Comparison of ENCODE assay signal across 11 mouse cellular contexts in genomic region chr4:155133188-155133587, GRCm38 (mm10). TPM values are rescaled to one million over a fixed set of nuclear protein-coding genes. Genes with fewer than 3 reads are reported as not detected.
A peak's percentile ranks its signal among the peaks of the same experiment; 100 is the strongest.
DNase-seq lines count a peak whose midpoint lies in the region; ATAC-seq and TF ChIP-seq lines count a peak whose summit lies in the region.
"Had no signal": no experiment of that assay in that cellular context is flagged by ENCODE, and none has a peak within 500 bp of the region (broad histone marks: within the 10 kb centered on the region; RNA-seq: fewer than 3 reads in every experiment).

No protein-coding gene starts in this region.

- no peaks in the 10 kb centered on the region for H3K36me3 ChIP-seq in kidney, embryonic 15.5 days
- no peaks in the 10 kb centered on the region for H3K36me3 ChIP-seq in limb, embryonic 15.5 days
- H3K36me3 ChIP-seq: hindbrain, embryonic 15.5 days; neural tube, embryonic 12.5 days had no signal

- no peak for TF ChIP-seq CTCF in embryonic fibroblast, embryonic 13.5 days (IDR thresholded peaks at IDR 0.05; ENCODE audit: borderline replicate concordance, insufficient read depth, low read length)

- peak overlapping the region; percentile 72 for H3K27ac ChIP-seq in kidney, embryonic 15.5 days
- H3K27ac ChIP-seq in embryonic fibroblast, embryonic 13.5 days (ENCODE audit: insufficient read depth, low read length), result peak overlapping the region; percentile 96
- peak overlapping the region; percentile 91 for H3K27ac ChIP-seq in limb, embryonic 15.5 days
- H3K27ac ChIP-seq: neural tube, embryonic 12.5 days had no signal

- no peak for ATAC-seq in kidney, embryonic 15.5 days (replicated peaks; ENCODE audit: low FRiP score)
- ATAC-seq in common myeloid progenitor, adult 5-6 weeks (replicated peaks; ENCODE audit: low read depth, poor library complexity, severe bottlenecking), result peak; percentile 22; the same call in 1 of the 2 replicates
- ATAC-seq in limb, embryonic 15.5 days (ENCODE audit: insufficient number of reproducible peaks, low FRiP score, low TSS enrichment, low read depth), result no peak
- ATAC-seq in inflammation-experienced regulatory T-cells, adult 6 months, result no peak
- ATAC-seq: liver, postnatal 0 days had no signal

- H3K4me3 ChIP-seq in kidney, embryonic 15.5 days (replicated peaks), result no peak overlapping the region
- H3K4me3 ChIP-seq in embryonic fibroblast, embryonic 13.5 days (ENCODE audit: insufficient read depth, low read length), result no peak overlapping the region
- no peak overlapping the region for H3K4me3 ChIP-seq in limb, embryonic 15.5 days
- H3K4me3 ChIP-seq: hindbrain, embryonic 15.5 days; neural tube, embryonic 12.5 days had no signal

- peaks cover 47% of the 10 kb centered on the region for H3K4me1 ChIP-seq in kidney, embryonic 15.5 days
- peaks cover 31% of the 10 kb centered on the region for H3K4me1 ChIP-seq in embryonic fibroblast, embryonic 13.5 days (ENCODE audit: control insufficient read depth, insufficient read depth, low read length)
- peaks cover 90% of the 10 kb centered on the region for H3K4me1 ChIP-seq in limb, embryonic 15.5 days

- H3K27me3 ChIP-seq in kidney, embryonic 15.5 days, result no peaks in the 10 kb centered on the region
- no peaks in the 10 kb centered on the region for H3K27me3 ChIP-seq in limb, embryonic 15.5 days
- H3K27me3 ChIP-seq: hindbrain, embryonic 15.5 days; neural tube, embryonic 12.5 days had no signal

- no peak for DNase-seq in kidney, postnatal 25 days
- no peak for DNase-seq in cerebellum, postnatal 14 days
- DNase-seq: cerebellum, adult 2 months; liver, postnatal 0 days had no signal

- 57% methylated on average over 3 of the region's 3 CpGs for WGBS in kidney, embryonic 15.5 days
- 53% methylated on average over 3 of the region's 3 CpGs for WGBS in limb, embryonic 15.5 days

- no peaks in the 10 kb centered on the region for H3K9me3 ChIP-seq in kidney, embryonic 15.5 days (replicated peaks)
- no peaks in the 10 kb centered on the region for H3K9me3 ChIP-seq in limb, embryonic 15.5 days
- H3K9me3 ChIP-seq: hindbrain, embryonic 15.5 days; neural tube, embryonic 12.5 days had no signal

- no peak for TF ChIP-seq POLR2A in embryonic fibroblast, embryonic 13.5 days (IDR thresholded peaks at IDR 0.05; ENCODE audit: low read depth, low read length)

- H3K9ac ChIP-seq in kidney, embryonic 15.5 days, result no peak overlapping the region
- H3K9ac ChIP-seq in limb, embryonic 15.5 days, result no peak overlapping the region
- H3K9ac ChIP-seq: hindbrain, embryonic 15.5 days; liver, postnatal 0 days; neural tube, embryonic 12.5 days had no signal

- H3K4me2 ChIP-seq in kidney, embryonic 15.5 days, result no peak overlapping the region; the same call in 1 of the 2 replicates
- no peak overlapping the region for H3K4me2 ChIP-seq in limb, embryonic 15.5 days
- H3K4me2 ChIP-seq: hindbrain, embryonic 15.5 days had no signal

RNA-seq across cellular contexts. Expression of gene Morn1, which starts 46.8 kb away (rescaled TPM):
- polyA plus RNA-seq in kidney, embryonic 15.5 days (2015; fragmentation: Nextera tagmentation; extraction: Ambion mirVana), result 5.1 and 5.3 TPM in 2 replicates
- 2.6 and 10.3 TPM in 2 replicates for total RNA-seq in common myeloid progenitor, adult 5-6 weeks (2017)
- 3.9 and 5.0 TPM in 2 replicates for polyA plus RNA-seq in embryonic fibroblast, embryonic 13.5 days (2011; ENCODE audit: insufficient read length, low read depth, missing spikeins)
- 5.0 and 6.2 TPM in 2 replicates for polyA plus RNA-seq in limb, embryonic 15.5 days (2015; fragmentation: Nextera tagmentation; extraction: Ambion mirVana)
- 1 to 10 TPM in 2 of 3 experiments, under 1 TPM in 1; 0.79 to 2.1 (median 1.7) TPM for polyA plus RNA-seq in inflammation-experienced regulatory T-cells, adult 6 months (2017; shearing (Covaris generic))

RNA-seq across cellular contexts. Expression of gene Rer1, which starts 47.0 kb away (rescaled TPM):
- polyA plus RNA-seq in kidney, embryonic 15.5 days (2015; fragmentation: Nextera tagmentation; extraction: Ambion mirVana), result 152 and 165 TPM in 2 replicates
- total RNA-seq in common myeloid progenitor, adult 5-6 weeks (2017), result 124 and 128 TPM in 2 replicates
- polyA plus RNA-seq in embryonic fibroblast, embryonic 13.5 days (2011; ENCODE audit: insufficient read length, low read depth, missing spikeins), result 148 and 162 TPM in 2 replicates
- polyA plus RNA-seq in limb, embryonic 15.5 days (2015; fragmentation: Nextera tagmentation; extraction: Ambion mirVana), result 170 and 176 TPM in 2 replicates
- polyA plus RNA-seq in inflammation-experienced regulatory T-cells, adult 6 months (2017; shearing (Covaris generic)), result 100 to 1,000 TPM; 101 to 140 (median 102) TPM
